Mouse (Mus musculus) gastrocnemius, adult 2 months (tissue): ENCODE data around the gene Rapgef1. TPM values are rescaled to one million over a fixed set of nuclear protein-coding genes. Genes with fewer than 3 reads are reported as not detected.

ENCODE experiments used
- DNase-seq: peaks from one replicate; pipeline ENCODE4 v3.0.0; 2022
- H3K27ac ChIP-seq: fragments of 200-600 bp; 2 replicates; pipeline ENCODE4 v1.8.1; 2022; ENCODE audit warnings: mild to moderate bottlenecking
- H3K4me3 ChIP-seq: fragments of 200-600 bp; 2 replicates; pipeline ENCODE4 v1.8.1; 2022; ENCODE audit warnings: mild to moderate bottlenecking, moderate library complexity
- CTCF ChIP-seq: fragments of 200-600 bp; IDR thresholded peaks from 2 replicates; pipeline ENCODE4 v1.8.1; 2022; ENCODE audit warnings: antibody characterized with exemption, mild to moderate bottlenecking, moderate library complexity
- intact Hi-C: fragments of 180-260 bp; cut with DNase I; formaldehyde crosslinking; loops from one replicate; pipeline ENCODE4 v1.15.1; 2025
- total RNA-seq, 2 experiments: library from RNA; stranded (reverse); gene quantifications; 2 replicates each; pipeline ENCODE4 v1.2.3; 2021

Rapgef1 gene
- total RNA-seq, 2 experiments from 2014 or later, result 135 to 139 TPM

GRCm38 (mm10) chr2:29637528-29637927, 18.0 kb downstream of the Rapgef1 start:
- H3K27ac ChIP-seq, result peak overlapping the region; percentile 83
- no peak for TF ChIP-seq CTCF
- intact Hi-C loops, result loop anchor here (2.0 kb wide), 1 partner anchor 17 kb away; no protein-coding TSS in a partner anchor

GRCm38 (mm10) chr2:29639377-29639776, 19.9 kb downstream of the Rapgef1 start:
- no peak for DNase-seq
- intact Hi-C loops, result no loop called here
- TF ChIP-seq CTCF, result no peak
- H3K27ac ChIP-seq, result peak overlapping the region; percentile 89
- H3K4me3 ChIP-seq, result no peak overlapping the region

More at GRCm38 (mm10) chr2:29637528-29637927, 18.0 kb downstream of the Rapgef1 start:
- no peak overlapping the region for H3K4me3 ChIP-seq
- no peak for DNase-seq

GRCm38 (mm10) chr2:29639953-29640743, 20.6 kb downstream of the Rapgef1 start:
- Histone ChIP-seq H3K4me3 (peak overlapping the region; percentile 3; the same call in 1 of the 2 replicates), H3K27ac (peak overlapping the region; percentile 89)
- no peak for DNase-seq
- no peak for TF ChIP-seq CTCF
- intact Hi-C loops, result no loop called here

- DNase-seq, result no peak
- peak overlapping the region; percentile 89 for H3K27ac ChIP-seq
- intact Hi-C loops, result no loop called here
- no peak overlapping the region for H3K4me3 ChIP-seq
- no peak for TF ChIP-seq CTCF
These were observed 22.2 kb downstream of the Rapgef1 start for GRCm38 (mm10) chr2:29641707-29642106.

- intact Hi-C loops, result no loop called here
- H3K27ac ChIP-seq, result peak overlapping the region; percentile 89
- peak overlapping the region; percentile 70 for H3K4me3 ChIP-seq
- peak; percentile 68 for DNase-seq
- peak; percentile 18; the same call in 1 of the 2 replicates for TF ChIP-seq CTCF
These were observed 23.9 kb downstream of the Rapgef1 start for GRCm38 (mm10) chr2:29643418-29643817.

- peak overlapping the region; percentile 70 for H3K4me3 ChIP-seq
- intact Hi-C loops, result no loop called here
- no peak for TF ChIP-seq CTCF
- H3K27ac ChIP-seq, result peak overlapping the region; percentile 89
- DNase-seq, result no peak
These were observed 25.6 kb downstream of the Rapgef1 start for GRCm38 (mm10) chr2:29645071-29645628.

- intact Hi-C loops, result no loop called here
- peak overlapping the region; percentile 89 for H3K27ac ChIP-seq
These were observed 27.1 kb downstream of the Rapgef1 start for GRCm38 (mm10) chr2:29646613-29647012.

GRCm38 (mm10) chr2:29647162-29647561, 27.6 kb downstream of the Rapgef1 start:
- Histone ChIP-seq H3K4me3 (peak overlapping the region; percentile 70), H3K27ac (peak overlapping the region; percentile 89)
- no peak for TF ChIP-seq CTCF
- DNase-seq, result no peak
- intact Hi-C loops, result no loop called here

More at GRCm38 (mm10) chr2:29646613-29647012, 27.1 kb downstream of the Rapgef1 start:
- DNase-seq, result no peak
- no peak for TF ChIP-seq CTCF
- H3K4me3 ChIP-seq, result peak overlapping the region; percentile 70

- intact Hi-C loops, result no loop called here
These were observed 28.3 kb downstream of the Rapgef1 start for GRCm38 (mm10) chr2:29647808-29648207.

GRCm38 (mm10) chr2:29648956-29649794, 29.7 kb downstream of the Rapgef1 start:
- no peak for TF ChIP-seq CTCF
- intact Hi-C loops, result no loop called here
- H3K4me3 ChIP-seq, result peak overlapping the region; percentile 70
- DNase-seq, result no peak
- H3K27ac ChIP-seq, result peak overlapping the region; percentile 89

More at GRCm38 (mm10) chr2:29647808-29648207, 28.3 kb downstream of the Rapgef1 start:
- peak overlapping the region; percentile 70 for H3K4me3 ChIP-seq
- H3K27ac ChIP-seq, result peak overlapping the region; percentile 89
- DNase-seq, result no peak
- no peak for TF ChIP-seq CTCF

- peak overlapping the region; percentile 51 for H3K4me3 ChIP-seq
- peak; percentile 53 for DNase-seq
- TF ChIP-seq CTCF, result peak; percentile 60
- intact Hi-C loops, result loop anchor here (2.0 kb wide), 1 partner anchor 31 kb away; the partner anchor contains the start of gene Rapgef1
- H3K27ac ChIP-seq, result peak overlapping the region; percentile 89
These were observed 30.4 kb downstream of the Rapgef1 start for GRCm38 (mm10) chr2:29649795-29650457.

- Histone ChIP-seq H3K4me3 (no peak overlapping the region; the same call in 1 of the 2 replicates), H3K27ac (0 out of 2 replicates have a peak overlapping the region, but pooled peaks have one; percentile 46)
- intact Hi-C loops, result loop anchor here (2.0 kb wide), 1 partner anchor 33 kb away; the partner anchor contains the start of gene Rapgef1
- no peak for DNase-seq
- no peak for TF ChIP-seq CTCF
These were observed 32.4 kb downstream of the Rapgef1 start for GRCm38 (mm10) chr2:29651876-29652275.
